Mouse (Mus musculus): Measurements from ENCODE around the gene Pard3. TPM values are rescaled to one million over a fixed set of nuclear protein-coding genes. Genes with fewer than 3 reads are reported as not detected.
A peak's percentile ranks its signal among the peaks of the same experiment; 100 is the strongest.

The Pard3 gene
- polyA plus RNA-seq, 1 experiment, result 11.3 TPM

- Histone ChIP-seq H3K4me3 (ENCODE audit: insufficient read depth, low read length) (no peak overlapping the region), H3K27ac (ENCODE audit: insufficient read depth, low read length) (no peak overlapping the region), H3K4me1 (ENCODE audit: control insufficient read depth, insufficient read depth, low read length) (0 out of 2 replicates have a peak, but pooled peaks cover 2% of the 10 kb centered on the region)
- no peak for TF ChIP-seq CTCF (IDR thresholded peaks at IDR 0.05; ENCODE audit: extremely low read depth, insufficient read depth, low read length)
- no peak for TF ChIP-seq POLR2A (IDR thresholded peaks at IDR 0.05; ENCODE audit: extremely low read depth, insufficient read depth, low read length)
These were observed 523.0 kb downstream of the Pard3 start for GRCm38 (mm10) chr8:127586681-127587080.

- no peak overlapping the region for H3K4me3 ChIP-seq (ENCODE audit: insufficient read depth, low read length)
- 0 out of 2 replicates have a peak, but pooled peaks cover 2% of the 10 kb centered on the region for H3K4me1 ChIP-seq (ENCODE audit: control insufficient read depth, insufficient read depth, low read length)
- no peak overlapping the region for H3K27ac ChIP-seq (ENCODE audit: insufficient read depth, low read length)
- no peak for TF ChIP-seq POLR2A (IDR thresholded peaks at IDR 0.05; ENCODE audit: extremely low read depth, insufficient read depth, low read length)
- peak; percentile 36 for TF ChIP-seq CTCF (IDR thresholded peaks at IDR 0.05; ENCODE audit: extremely low read depth, insufficient read depth, low read length)
These were observed 524.6 kb downstream of the Pard3 start for GRCm38 (mm10) chr8:127588313-127588712.

GRCm38 (mm10) chr8:127589291-127589690 is 525.6 kb downstream of the Pard3 start:
- H3K4me3 ChIP-seq (ENCODE audit: insufficient read depth, low read length), result no peak overlapping the region

GRCm38 (mm10) chr8:127590674-127591186 is 527.0 kb downstream of the Pard3 start:
- Histone ChIP-seq H3K27ac (ENCODE audit: insufficient read depth, low read length) (no peak overlapping the region), H3K4me3 (ENCODE audit: insufficient read depth, low read length) (no peak overlapping the region), H3K4me1 (ENCODE audit: control insufficient read depth, insufficient read depth, low read length) (no peaks in the 10 kb centered on the region)
- TF ChIP-seq POLR2A (IDR thresholded peaks at IDR 0.05; ENCODE audit: extremely low read depth, insufficient read depth, low read length) (no peak), CTCF (IDR thresholded peaks at IDR 0.05; ENCODE audit: extremely low read depth, insufficient read depth, low read length) (no peak)

More at GRCm38 (mm10) chr8:127589291-127589690, 525.6 kb downstream of the Pard3 start:
- Histone ChIP-seq H3K4me1 (ENCODE audit: control insufficient read depth, insufficient read depth, low read length) (no peaks in the 10 kb centered on the region), H3K27ac (ENCODE audit: insufficient read depth, low read length) (no peak overlapping the region)
- TF ChIP-seq POLR2A (IDR thresholded peaks at IDR 0.05; ENCODE audit: extremely low read depth, insufficient read depth, low read length) (no peak), CTCF (IDR thresholded peaks at IDR 0.05; ENCODE audit: extremely low read depth, insufficient read depth, low read length) (peak; percentile 45)

- H3K27ac ChIP-seq (ENCODE audit: insufficient read depth, low read length), result no peak overlapping the region
- no peaks in the 10 kb centered on the region for H3K4me1 ChIP-seq (ENCODE audit: control insufficient read depth, insufficient read depth, low read length)
- H3K4me3 ChIP-seq (ENCODE audit: insufficient read depth, low read length), result no peak overlapping the region
- TF ChIP-seq CTCF (IDR thresholded peaks at IDR 0.05; ENCODE audit: extremely low read depth, insufficient read depth, low read length), result no peak
- TF ChIP-seq POLR2A (IDR thresholded peaks at IDR 0.05; ENCODE audit: extremely low read depth, insufficient read depth, low read length), result no peak
These were observed 529.2 kb downstream of the Pard3 start for GRCm38 (mm10) chr8:127592648-127593574.

- Histone ChIP-seq H3K4me3 (ENCODE audit: insufficient read depth, low read length) (no peak overlapping the region), H3K4me1 (ENCODE audit: control insufficient read depth, insufficient read depth, low read length) (no peaks in the 10 kb centered on the region), H3K27ac (ENCODE audit: insufficient read depth, low read length) (no peak overlapping the region)
- TF ChIP-seq CTCF (IDR thresholded peaks at IDR 0.05; ENCODE audit: extremely low read depth, insufficient read depth, low read length), result no peak
- TF ChIP-seq POLR2A (IDR thresholded peaks at IDR 0.05; ENCODE audit: extremely low read depth, insufficient read depth, low read length), result no peak
These were observed 536.9 kb downstream of the Pard3 start for GRCm38 (mm10) chr8:127600641-127601040.

- Histone ChIP-seq H3K4me1 (ENCODE audit: control insufficient read depth, insufficient read depth, low read length) (peaks cover under 1% of the 10 kb centered on the region; the same call in 1 of the 2 replicates), H3K4me3 (ENCODE audit: insufficient read depth, low read length) (no peak overlapping the region), H3K27ac (ENCODE audit: insufficient read depth, low read length) (no peak overlapping the region)
- TF ChIP-seq POLR2A (IDR thresholded peaks at IDR 0.05; ENCODE audit: extremely low read depth, insufficient read depth, low read length) (no peak), CTCF (IDR thresholded peaks at IDR 0.05; ENCODE audit: extremely low read depth, insufficient read depth, low read length) (no peak)
These were observed 539.4 kb downstream of the Pard3 start for GRCm38 (mm10) chr8:127603062-127603461.

- no peak overlapping the region for H3K4me3 ChIP-seq (ENCODE audit: insufficient read depth, low read length)
- TF ChIP-seq POLR2A (IDR thresholded peaks at IDR 0.05; ENCODE audit: extremely low read depth, insufficient read depth, low read length), result no peak
- no peak for TF ChIP-seq CTCF (IDR thresholded peaks at IDR 0.05; ENCODE audit: extremely low read depth, insufficient read depth, low read length)
- H3K4me1 ChIP-seq (ENCODE audit: control insufficient read depth, insufficient read depth, low read length), result peaks cover 8% of the 10 kb centered on the region
- H3K27ac ChIP-seq (ENCODE audit: insufficient read depth, low read length), result no peak overlapping the region
These were observed 545.0 kb downstream of the Pard3 start for GRCm38 (mm10) chr8:127608541-127609270.

- no peak overlapping the region for H3K27ac ChIP-seq (ENCODE audit: insufficient read depth, low read length)
- no peak overlapping the region for H3K4me3 ChIP-seq (ENCODE audit: insufficient read depth, low read length)
- TF ChIP-seq POLR2A (IDR thresholded peaks at IDR 0.05; ENCODE audit: extremely low read depth, insufficient read depth, low read length) (no peak), CTCF (IDR thresholded peaks at IDR 0.05; ENCODE audit: extremely low read depth, insufficient read depth, low read length) (no peak)
- peaks cover 8% of the 10 kb centered on the region for H3K4me1 ChIP-seq (ENCODE audit: control insufficient read depth, insufficient read depth, low read length)
These were observed 545.6 kb downstream of the Pard3 start for GRCm38 (mm10) chr8:127609316-127609715.
